Mouse (Mus musculus): ENCODE data around the gene Tlr6. TPM values are rescaled to one million over a fixed set of nuclear protein-coding genes. Genes with fewer than 3 reads are reported as not detected.

Tlr6 gene
- polyA plus RNA-seq, 1 experiment from 2014 or later: 1.1 TPM

- WGBS: 78% methylated on average over 8 of the region's 8 CpGs
- no peaks in the 10 kb centered on the region for H3K36me3 ChIP-seq (ENCODE audit: control insufficient read depth, insufficient read depth, low read length)
- no peak for ATAC-seq
- no peak overlapping the region for H3K4me2 ChIP-seq (ENCODE audit: low read depth, low read length)
- H3K27me3 ChIP-seq (replicated peaks; ENCODE audit: control insufficient read depth, insufficient read depth, low read length): no peaks in the 10 kb centered on the region
- H3K4me1 ChIP-seq (ENCODE audit: control insufficient read depth, insufficient read depth, low read length): no peaks in the 10 kb centered on the region
- H3K9me3 ChIP-seq (ENCODE audit: control insufficient read depth, low read length): no peaks in the 10 kb centered on the region
- H3K9ac ChIP-seq (ENCODE audit: low read depth, low read length): no peak overlapping the region
- H3K27ac ChIP-seq (ENCODE audit: low read length): no peak overlapping the region
- H3K4me3 ChIP-seq (ENCODE audit: low read length): no peak overlapping the region
Observed at GRCm38 (mm10) chr5:64954931-64955330, 5.0 kb downstream of the Tlr6 start.

- Histone ChIP-seq H3K27ac (ENCODE audit: low read length) (no peak overlapping the region), H3K27me3 (replicated peaks; ENCODE audit: control insufficient read depth, insufficient read depth, low read length) (no peaks in the 10 kb centered on the region), H3K4me3 (ENCODE audit: low read length) (no peak overlapping the region), H3K9ac (ENCODE audit: low read depth, low read length) (no peak overlapping the region), H3K36me3 (ENCODE audit: control insufficient read depth, insufficient read depth, low read length) (no peaks in the 10 kb centered on the region), H3K4me1 (ENCODE audit: control insufficient read depth, insufficient read depth, low read length) (no peaks in the 10 kb centered on the region), H3K9me3 (ENCODE audit: control insufficient read depth, low read length) (no peaks in the 10 kb centered on the region), H3K4me2 (ENCODE audit: low read depth, low read length) (no peak overlapping the region)
- ATAC-seq: no peak
- 83% methylated on average over 5 of the region's 5 CpGs for WGBS
Observed at GRCm38 (mm10) chr5:64951486-64951885, 8.4 kb downstream of the Tlr6 start.

- H3K4me1 ChIP-seq (ENCODE audit: control insufficient read depth, insufficient read depth, low read length): no peaks in the 10 kb centered on the region
- H3K9me3 ChIP-seq (ENCODE audit: control insufficient read depth, low read length): no peaks in the 10 kb centered on the region
- no peak overlapping the region for H3K4me2 ChIP-seq (ENCODE audit: low read depth, low read length)
- H3K4me3 ChIP-seq (ENCODE audit: low read length): no peak overlapping the region
- WGBS: 87% methylated on average over 15 of the region's 15 CpGs
- no peak for ATAC-seq
- no peaks in the 10 kb centered on the region for H3K27me3 ChIP-seq (replicated peaks; ENCODE audit: control insufficient read depth, insufficient read depth, low read length)
- H3K9ac ChIP-seq (ENCODE audit: low read depth, low read length): no peak overlapping the region
- no peak overlapping the region for H3K27ac ChIP-seq (ENCODE audit: low read length)
- no peaks in the 10 kb centered on the region for H3K36me3 ChIP-seq (ENCODE audit: control insufficient read depth, insufficient read depth, low read length)
Observed at GRCm38 (mm10) chr5:64932775-64933174, 27.1 kb downstream of the Tlr6 start.

- no peak for ATAC-seq
- 60% methylated on average over 3 of the region's 3 CpGs for WGBS
- Histone ChIP-seq H3K27ac (ENCODE audit: low read length) (no peak overlapping the region), H3K27me3 (replicated peaks; ENCODE audit: control insufficient read depth, insufficient read depth, low read length) (no peaks in the 10 kb centered on the region), H3K4me2 (ENCODE audit: low read depth, low read length) (no peak overlapping the region), H3K9ac (ENCODE audit: low read depth, low read length) (no peak overlapping the region), H3K36me3 (ENCODE audit: control insufficient read depth, insufficient read depth, low read length) (no peaks in the 10 kb centered on the region), H3K4me1 (ENCODE audit: control insufficient read depth, insufficient read depth, low read length) (no peaks in the 10 kb centered on the region), H3K9me3 (ENCODE audit: control insufficient read depth, low read length) (no peaks in the 10 kb centered on the region), H3K4me3 (ENCODE audit: low read length) (no peak overlapping the region)
Observed at GRCm38 (mm10) chr5:64932215-64932614, 27.7 kb downstream of the Tlr6 start.

GRCm38 (mm10) chr5:64922891-64923381, 37.0 kb downstream of the Tlr6 start:
- Histone ChIP-seq H3K27ac (ENCODE audit: low read length) (no peak overlapping the region), H3K4me2 (ENCODE audit: low read depth, low read length) (no peak overlapping the region)
- ATAC-seq: no peak

GRCm38 (mm10) chr5:64918616-64919597, 41.0 kb downstream of the Tlr6 start:
- Histone ChIP-seq H3K4me2 (ENCODE audit: low read depth, low read length) (no peak overlapping the region), H3K4me1 (ENCODE audit: control insufficient read depth, insufficient read depth, low read length) (no peaks in the 10 kb centered on the region), H3K4me3 (ENCODE audit: low read length) (no peak overlapping the region), H3K27ac (ENCODE audit: low read length) (no peak overlapping the region), H3K27me3 (replicated peaks; ENCODE audit: control insufficient read depth, insufficient read depth, low read length) (no peaks in the 10 kb centered on the region), H3K36me3 (ENCODE audit: control insufficient read depth, insufficient read depth, low read length) (no peaks in the 10 kb centered on the region), H3K9me3 (ENCODE audit: control insufficient read depth, low read length) (peaks cover 4% of the 10 kb centered on the region; the same call in 1 of the 2 replicates), H3K9ac (ENCODE audit: low read depth, low read length) (no peak overlapping the region)
- no peak for ATAC-seq
- WGBS: 93% methylated on average over 6 of the region's 6 CpGs

More at GRCm38 (mm10) chr5:64922891-64923381, 37.0 kb downstream of the Tlr6 start:
- H3K36me3 ChIP-seq (ENCODE audit: control insufficient read depth, insufficient read depth, low read length): no peaks in the 10 kb centered on the region
- H3K27me3 ChIP-seq (replicated peaks; ENCODE audit: control insufficient read depth, insufficient read depth, low read length): no peaks in the 10 kb centered on the region
- no peak overlapping the region for H3K9ac ChIP-seq (ENCODE audit: low read depth, low read length)
- WGBS: 86% methylated on average over 5 of the region's 5 CpGs
- H3K9me3 ChIP-seq (ENCODE audit: control insufficient read depth, low read length): no peaks in the 10 kb centered on the region
- H3K4me1 ChIP-seq (ENCODE audit: control insufficient read depth, insufficient read depth, low read length): no peaks in the 10 kb centered on the region
- no peak overlapping the region for H3K4me3 ChIP-seq (ENCODE audit: low read length)

GRCm38 (mm10) chr5:64917721-64918120, 42.2 kb downstream of the Tlr6 start:
- no peak overlapping the region for H3K27ac ChIP-seq (ENCODE audit: low read length)
- no peaks in the 10 kb centered on the region for H3K36me3 ChIP-seq (ENCODE audit: control insufficient read depth, insufficient read depth, low read length)
- H3K4me3 ChIP-seq (ENCODE audit: low read length): no peak overlapping the region
- no peaks in the 10 kb centered on the region for H3K27me3 ChIP-seq (replicated peaks; ENCODE audit: control insufficient read depth, insufficient read depth, low read length)
- ATAC-seq: no peak
- H3K9ac ChIP-seq (ENCODE audit: low read depth, low read length): no peak overlapping the region
- no peaks in the 10 kb centered on the region for H3K4me1 ChIP-seq (ENCODE audit: control insufficient read depth, insufficient read depth, low read length)
- H3K9me3 ChIP-seq (ENCODE audit: control insufficient read depth, low read length): peaks cover 4% of the 10 kb centered on the region; the same call in 1 of the 2 replicates
- no peak overlapping the region for H3K4me2 ChIP-seq (ENCODE audit: low read depth, low read length)
- WGBS: 77% methylated on average over 11 of the region's 11 CpGs

GRCm38 (mm10) chr5:64917161-64917560, 42.7 kb downstream of the Tlr6 start:
- WGBS: 92% methylated on average over 9 of the region's 9 CpGs
- no peak overlapping the region for H3K4me3 ChIP-seq (ENCODE audit: low read length)
- H3K9me3 ChIP-seq (ENCODE audit: control insufficient read depth, low read length): peaks cover 4% of the 10 kb centered on the region; the same call in 1 of the 2 replicates
- no peak for ATAC-seq
- no peaks in the 10 kb centered on the region for H3K4me1 ChIP-seq (ENCODE audit: control insufficient read depth, insufficient read depth, low read length)
- no peak overlapping the region for H3K9ac ChIP-seq (ENCODE audit: low read depth, low read length)
- H3K4me2 ChIP-seq (ENCODE audit: low read depth, low read length): no peak overlapping the region
- H3K27ac ChIP-seq (ENCODE audit: low read length): no peak overlapping the region
- no peaks in the 10 kb centered on the region for H3K27me3 ChIP-seq (replicated peaks; ENCODE audit: control insufficient read depth, insufficient read depth, low read length)
- H3K36me3 ChIP-seq (ENCODE audit: control insufficient read depth, insufficient read depth, low read length): no peaks in the 10 kb centered on the region

GRCm38 (mm10) chr5:64908585-64909284, 51.2 kb downstream of the Tlr6 start:
- H3K4me3 ChIP-seq (ENCODE audit: low read length): no peak overlapping the region
- no peak overlapping the region for H3K27ac ChIP-seq (ENCODE audit: low read length)
- H3K9ac ChIP-seq (ENCODE audit: low read depth, low read length): no peak overlapping the region
- H3K4me1 ChIP-seq (ENCODE audit: control insufficient read depth, insufficient read depth, low read length): no peaks in the 10 kb centered on the region
- H3K4me2 ChIP-seq (ENCODE audit: low read depth, low read length): no peak overlapping the region
- whole genome bisulfite sequencing: 78% methylated on average over 6 of the region's 6 CpGs
- H3K27me3 ChIP-seq (replicated peaks; ENCODE audit: control insufficient read depth, insufficient read depth, low read length): no peaks in the 10 kb centered on the region
- H3K36me3 ChIP-seq (ENCODE audit: control insufficient read depth, insufficient read depth, low read length): no peaks in the 10 kb centered on the region
- ATAC-seq: no peak
- no peaks in the 10 kb centered on the region for H3K9me3 ChIP-seq (ENCODE audit: control insufficient read depth, low read length)

Measured in intestine, embryonic 16.5 days (tissue).